Mouse (Mus musculus) small intestine, adult 2 months (tissue): ENCODE results near the gene Dgkg.

ENCODE experiments used
- CTCF ChIP-seq: fragments of 200-500 bp; IDR thresholded peaks from 2 replicates; pipeline ENCODE4 v1.5.1; 2012; ENCODE audit warnings: low read depth, mild to moderate bottlenecking, control low read depth, inconsistent platforms, low read length, moderate library complexity, mixed read lengths; ENCODE audit not compliant: insufficient replicate concordance, insufficient read length; ENCODE audit errors: extremely low read depth
- POLR2A ChIP-seq: fragments of 200-500 bp; IDR thresholded peaks from 2 replicates; pipeline ENCODE4 v1.6.1; 2012; ENCODE audit warnings: low read depth, mild to moderate bottlenecking, control low read depth, inconsistent platforms, low read length, moderate library complexity

DNA sequence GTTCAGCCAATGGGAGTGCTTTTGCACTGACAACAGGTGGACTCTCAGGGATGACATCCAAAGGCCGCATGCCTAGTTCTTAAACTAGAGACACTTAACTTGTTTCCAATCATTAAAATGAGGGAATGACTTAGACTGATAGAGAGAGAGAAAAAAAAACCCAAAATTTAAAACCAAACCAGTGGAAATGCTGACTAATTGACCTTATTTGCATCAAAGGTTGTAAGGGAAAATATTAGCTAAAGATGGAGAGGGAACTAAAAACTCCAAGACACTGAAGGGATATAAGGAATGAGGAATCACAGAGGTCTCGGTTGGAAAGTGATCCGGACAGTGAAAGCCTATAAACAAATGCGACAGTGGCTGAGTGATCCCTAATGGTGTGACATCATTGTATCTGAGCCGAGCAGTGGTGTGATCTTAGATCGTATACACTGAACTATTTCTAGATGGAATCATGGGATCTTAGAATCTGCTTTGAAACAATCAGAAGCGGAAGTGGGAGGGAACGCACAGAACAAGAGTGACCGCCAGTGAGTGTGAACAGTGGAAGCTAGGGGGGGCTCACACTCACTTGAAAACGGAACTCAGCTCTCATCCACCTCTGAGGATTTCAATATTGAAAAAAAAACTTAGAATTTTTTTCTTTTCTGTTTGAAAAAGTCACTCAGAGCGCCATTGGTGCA is 70.7 kb downstream of the Dgkg start:
- TF ChIP-seq POLR2A (no peak), CTCF (no peak)
